Mouse (Mus musculus): Measurements from ENCODE around the gene Plpp2.

Plpp2 gene

GRCm38 (mm10) chr10:79533126-79533911, at the start of gene Plpp2:
Gene Plpp2, minus strand, starts transcription at chr10:79533796.
- DNase-seq (ENCODE audit: low spot score in 2 of 2), result peak; percentile 47 to 78

DNA sequence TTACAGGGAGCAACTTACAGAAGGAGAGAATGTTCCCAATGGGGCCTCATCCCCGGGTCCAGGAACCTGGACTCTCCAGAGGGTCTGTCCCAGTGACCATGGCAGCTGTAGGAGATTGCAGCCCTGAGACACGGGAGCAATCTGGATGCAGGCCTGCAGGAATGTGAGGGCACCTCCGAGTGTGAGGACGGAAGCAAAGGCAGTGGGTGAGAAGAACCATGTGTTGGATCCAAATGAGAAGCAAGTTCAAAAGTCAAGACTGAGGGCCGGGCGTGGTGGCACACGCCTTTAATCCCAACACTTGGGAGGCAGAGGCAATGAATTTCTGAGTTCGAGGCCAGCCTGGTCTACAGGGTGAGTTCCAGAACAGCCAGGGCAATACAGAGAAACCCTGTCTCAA, 47.9 kb upstream of the Plpp2 start:
- no peak for DNase-seq (ENCODE audit: low spot score in 2 of 2)

DNA sequence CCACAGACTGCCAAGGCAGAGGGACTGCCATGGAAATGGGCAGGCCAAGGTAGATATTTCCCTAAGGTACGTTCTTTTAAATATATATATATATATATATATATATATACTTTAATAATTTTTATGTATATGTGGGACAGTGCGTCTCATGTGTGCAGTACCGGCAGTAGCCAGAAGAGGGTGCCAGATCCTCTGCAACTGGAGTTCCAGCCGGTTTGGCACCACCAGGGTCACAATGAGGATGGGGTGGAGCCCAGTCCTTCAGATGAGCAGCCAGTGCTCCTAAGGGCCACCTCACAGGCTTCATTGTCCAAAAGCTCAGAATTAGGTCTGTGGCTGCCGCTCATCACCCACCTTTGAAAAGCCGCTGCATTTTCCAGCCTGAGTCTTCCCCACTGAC, 47.2 kb upstream of the Plpp2 start:
- peak; percentile 45 to 78 for DNase-seq (ENCODE audit: low spot score in 2 of 2)

DNA sequence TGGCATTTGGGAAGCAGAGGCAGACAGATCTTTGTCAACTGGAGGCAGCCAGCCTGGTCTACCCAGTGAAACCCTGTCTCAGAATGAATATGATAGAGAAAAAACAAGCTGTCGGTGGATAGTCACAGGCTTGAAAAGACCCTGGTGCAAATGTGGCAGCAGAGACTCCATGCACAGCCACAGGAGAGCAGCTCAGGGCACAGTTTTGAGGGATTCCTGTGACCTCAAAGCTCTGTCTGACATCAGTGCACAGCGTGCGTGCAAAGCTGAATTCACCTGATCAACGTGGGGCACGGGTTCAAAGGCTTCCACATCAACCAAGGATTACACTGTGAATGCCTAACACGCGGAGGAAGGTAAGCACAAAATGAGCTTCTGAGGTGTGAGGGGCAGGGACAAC, 46.8 kb upstream of the Plpp2 start:
- DNase-seq (ENCODE audit: low spot score in 2 of 2), result no peak

DNA sequence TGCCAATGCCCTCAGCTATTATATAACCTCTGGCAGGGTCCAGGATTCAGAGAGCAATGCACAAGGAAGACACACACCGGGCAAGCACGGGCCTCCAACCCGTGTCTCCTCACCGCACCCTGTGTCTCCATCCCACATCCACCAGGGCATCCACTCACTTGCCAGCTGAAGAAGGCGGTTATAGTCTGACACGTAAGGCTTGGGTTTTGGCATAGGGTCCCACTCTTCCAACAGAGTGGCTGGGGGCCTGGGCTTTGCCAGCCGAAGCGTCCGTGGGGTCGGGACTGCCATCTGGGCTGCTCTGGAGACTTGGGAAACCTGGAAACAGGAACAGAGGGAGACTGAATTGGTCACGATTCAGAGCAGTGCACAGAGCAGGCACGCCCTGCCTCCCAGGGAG, 46.2 kb upstream of the Plpp2 start:
- no peak for DNase-seq (ENCODE audit: low spot score in 2 of 2)

- DNase-seq (ENCODE audit: low spot score in 2 of 2), result no peak
These were observed 45.3 kb upstream of the Plpp2 start for GRCm38 (mm10) chr10:79578891-79579290.

DNA sequence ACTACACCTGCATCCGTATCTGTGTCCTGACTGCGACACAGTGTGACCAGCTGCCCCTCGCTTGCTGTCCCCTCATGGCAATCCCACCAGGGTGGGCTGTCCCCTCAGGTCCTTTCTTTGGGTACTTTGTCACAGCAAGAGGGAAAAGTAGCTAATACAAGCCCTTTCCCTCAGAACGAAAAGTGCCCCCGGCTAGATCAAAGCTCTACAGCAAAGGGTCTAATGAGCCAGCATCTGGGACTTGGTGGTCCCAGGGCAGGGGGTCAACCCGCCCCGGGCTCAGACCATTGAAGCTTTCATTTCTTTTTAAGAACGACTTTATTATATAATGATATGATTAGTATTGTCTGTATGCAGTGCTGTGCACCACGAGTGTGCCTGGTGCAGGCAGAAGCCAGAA, 44.7 kb upstream of the Plpp2 start:
- no peak for DNase-seq (ENCODE audit: low spot score in 2 of 2)

- no peak for DNase-seq (ENCODE audit: low spot score in 2 of 2)
These were observed 43.8 kb upstream of the Plpp2 start for GRCm38 (mm10) chr10:79577376-79577775.

DNA sequence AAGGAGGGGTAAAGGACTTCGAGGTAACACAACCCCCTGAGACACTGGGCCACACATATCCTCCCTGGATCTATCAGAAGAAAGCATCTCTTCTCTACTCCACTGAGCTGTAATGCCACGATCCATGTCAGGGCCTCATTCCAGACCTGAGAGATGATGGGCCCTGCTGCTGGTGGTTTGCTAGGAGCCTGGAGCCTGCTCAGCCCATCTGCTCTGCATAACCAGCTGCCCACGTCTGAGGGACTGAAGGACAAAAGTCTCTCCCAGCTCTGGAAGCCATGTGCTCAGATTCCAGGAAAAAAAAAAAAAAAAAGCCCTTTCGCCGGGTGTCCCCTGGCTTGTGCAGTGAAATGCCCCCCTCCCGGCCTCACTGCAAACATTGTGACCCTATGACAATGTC, 42.2 kb upstream of the Plpp2 start:
- no peak for DNase-seq (ENCODE audit: low spot score in 2 of 2)

- DNase-seq (ENCODE audit: low spot score in 2 of 2), result no peak
These were observed 41.2 kb upstream of the Plpp2 start for GRCm38 (mm10) chr10:79574796-79575195.

- DNase-seq (ENCODE audit: low spot score in 2 of 2), result no peak
These were observed 40.8 kb upstream of the Plpp2 start for GRCm38 (mm10) chr10:79574350-79574749.

GRCm38 (mm10) chr10:79573611-79574010, 40.0 kb upstream of the Plpp2 start:
- DNase-seq (ENCODE audit: low spot score in 2 of 2), result no peak

GRCm38 (mm10) chr10:79571314-79571713, 37.7 kb upstream of the Plpp2 start:
- no peak for DNase-seq (ENCODE audit: low spot score in 2 of 2)

- no peak for DNase-seq (ENCODE audit: low spot score in 2 of 2)
These were observed 36.3 kb upstream of the Plpp2 start for GRCm38 (mm10) chr10:79569921-79570320.

- peak in 1 of 2 experiments; percentile 3 for DNase-seq (ENCODE audit: low spot score in 2 of 2)
These were observed 26.1 kb upstream of the Plpp2 start for GRCm38 (mm10) chr10:79559716-79560115.

- no peak for DNase-seq (ENCODE audit: low spot score in 2 of 2)
These were observed 23.9 kb upstream of the Plpp2 start for GRCm38 (mm10) chr10:79557496-79557895.

GRCm38 (mm10) chr10:79556951-79557350, 23.4 kb upstream of the Plpp2 start:
- peak in 1 of 2 experiments; percentile 2 for DNase-seq (ENCODE audit: low spot score in 2 of 2)

GRCm38 (mm10) chr10:79555238-79555724, 21.7 kb upstream of the Plpp2 start:
- no peak for DNase-seq (ENCODE audit: low spot score in 2 of 2)

GRCm38 (mm10) chr10:79554330-79555237, 21.0 kb upstream of the Plpp2 start, which contains the start of gene Mier2:
Gene Mier2, minus strand, starts transcription at chr10:79555199.
- DNase-seq (ENCODE audit: low spot score in 2 of 2), result peak; percentile 47 to 76

DNA sequence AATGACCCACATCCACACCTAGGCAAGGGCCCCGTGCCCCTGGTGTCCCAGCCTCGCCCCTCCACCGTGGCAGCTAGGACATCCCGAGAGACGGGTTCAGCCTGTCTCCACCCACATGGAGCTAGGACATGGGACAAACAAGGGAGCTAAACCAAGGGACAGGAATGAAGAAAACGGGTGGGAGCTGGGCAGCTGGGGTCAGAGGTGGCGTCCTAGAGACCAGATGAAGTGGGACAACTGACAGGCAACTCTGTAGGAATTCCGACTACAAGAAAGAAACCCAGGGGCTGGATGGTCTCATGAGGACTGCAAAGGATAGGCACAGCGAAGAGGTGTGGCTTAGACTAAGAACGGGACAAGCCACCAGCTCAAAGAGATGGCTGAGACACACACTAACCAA, 20.1 kb upstream of the Plpp2 start:
- peak in 1 of 2 experiments; percentile 8 for DNase-seq (ENCODE audit: low spot score in 2 of 2)

- DNase-seq (ENCODE audit: low spot score in 2 of 2), result peak in 1 of 2 experiments; percentile 10
These were observed 19.6 kb upstream of the Plpp2 start for GRCm38 (mm10) chr10:79553176-79553575.

DNA sequence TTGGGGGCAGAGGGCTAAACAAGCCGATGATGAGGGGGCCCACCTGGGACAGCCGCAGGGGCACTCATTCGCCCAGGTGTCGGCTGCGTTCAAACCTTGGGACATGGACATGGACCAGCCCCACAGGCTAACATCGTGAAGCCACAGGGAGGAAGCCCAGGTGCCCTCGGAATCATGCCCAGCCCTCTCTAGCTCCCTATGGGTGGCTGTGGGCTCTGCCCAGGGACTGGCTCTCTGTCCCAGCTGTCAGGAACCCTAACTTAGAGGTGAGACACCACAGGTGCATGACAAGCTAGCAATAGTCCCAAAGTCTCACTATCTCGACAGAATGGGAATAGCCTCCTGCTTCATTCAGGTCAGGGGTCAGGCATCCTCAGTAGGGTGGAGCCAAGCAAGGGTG, 18.9 kb upstream of the Plpp2 start:
- peak in 1 of 2 experiments; percentile 9 for DNase-seq (ENCODE audit: low spot score in 2 of 2)

All from spleen, postnatal 10 days (tissue).